Mouse (Mus musculus) heart, embryonic 14.5 days (tissue): Measurements from ENCODE around the gene Cdca4. TPM values are rescaled to one million over a fixed set of nuclear protein-coding genes. Genes with fewer than 3 reads are reported as not detected.
A peak's percentile ranks its signal among the peaks of the same experiment; 100 is the strongest.

ENCODE experiments used
- ATAC-seq: fragments of 200-750 bp; cut with Nextera tagmentation; 2 replicates; pipeline ENCODE4 v1.8.0; 2017; ENCODE audit warnings: low read depth, moderate TSS enrichment; ENCODE audit not compliant: insufficient number of reproducible peaks, insufficient read depth, low FRiP score
- H3K27ac ChIP-seq, 2 experiments: fragments of 200-500 bp in 1 of 2; fragments of 300-500 bp in 1 of 2; sonication (generic) in 1 of 2; replicated peaks in 1 of 2; 2 replicates each; pipeline ENCODE4 v1.5.1; 2012 to 2014; ENCODE audit warnings: low read depth in 2 of 2, low read length in 2 of 2, control low read depth in 1 of 2, mild to moderate bottlenecking in 1 of 2, mixed read lengths in 1 of 2; ENCODE audit not compliant: control insufficient read depth in 1 of 2, insufficient read depth in 1 of 2
- H3K27me3 ChIP-seq: fragments of 300-500 bp; sonication (generic); 2 replicates; pipeline ENCODE4 v1.6.1; 2014; ENCODE audit warnings: mild to moderate bottlenecking, low read length, control low read depth; ENCODE audit not compliant: control insufficient read depth, insufficient read depth
- H3K36me3 ChIP-seq: fragments of 300-500 bp; sonication (generic); 2 replicates; pipeline ENCODE4 v1.6.1; 2014; ENCODE audit warnings: mild to moderate bottlenecking, control low read depth, low read length, mixed read lengths; ENCODE audit not compliant: control insufficient read depth, insufficient read depth
- H3K4me1 ChIP-seq, 2 experiments: fragments of 200-500 bp in 1 of 2; fragments of 300-500 bp in 1 of 2; sonication (generic) in 1 of 2; 2 replicates each; pipeline ENCODE4 v1.6.1; 2012 to 2014; ENCODE audit warnings: low read length in 2 of 2, control low read depth in 1 of 2, mixed read lengths in 1 of 2; ENCODE audit not compliant: control insufficient read depth in 2 of 2, insufficient read depth in 2 of 2
- H3K4me2 ChIP-seq: fragments of 300-500 bp; sonication (generic); 2 replicates; pipeline ENCODE4 v1.6.1; 2014; ENCODE audit warnings: mild to moderate bottlenecking, low read length
- H3K4me3 ChIP-seq, 2 experiments: fragments of 200-500 bp in 1 of 2; fragments of 300-500 bp in 1 of 2; sonication (generic) in 1 of 2; 2 replicates each; pipeline ENCODE4 v1.5.1; 2012 to 2014; ENCODE audit warnings: low read length in 2 of 2, mild to moderate bottlenecking in 2 of 2, control low read depth in 1 of 2, low read depth in 1 of 2, moderate library complexity in 1 of 2; ENCODE audit not compliant: control insufficient read depth in 1 of 2, insufficient read depth in 1 of 2
- H3K9ac ChIP-seq: fragments of 300-500 bp; sonication (generic); 2 replicates; pipeline ENCODE4 v1.6.1; 2014; ENCODE audit warnings: mild to moderate bottlenecking, low read length
- H3K9me3 ChIP-seq: fragments of 300-500 bp; sonication (generic); 2 replicates; pipeline ENCODE4 v1.6.1; 2016; ENCODE audit warnings: low read length, control low read depth; ENCODE audit not compliant: control insufficient read depth
- WGBS: fragments of 180-500 bp; shearing (Covaris S2); extraction: QIAGEN DNeasy Blood & Tissue Kit; methylation state at CpG from one replicate; pipeline ENCODE4 v1.1.7; 2014; 5-methylcytosine and 5-hydroxymethylcytosine counted together
- polyA plus RNA-seq: library from polyadenylated mRNA; unstranded; fragments of >200 nt; fragmentation: Nextera tagmentation; extraction: Ambion mirVana; gene quantifications from 2 replicates; pipeline ENCODE4 v1.2.1, GENCODE M21; 2014

The Cdca4 gene
- polyA plus RNA-seq, 1 experiment from 2014 or later: 42.0 TPM

DNA sequence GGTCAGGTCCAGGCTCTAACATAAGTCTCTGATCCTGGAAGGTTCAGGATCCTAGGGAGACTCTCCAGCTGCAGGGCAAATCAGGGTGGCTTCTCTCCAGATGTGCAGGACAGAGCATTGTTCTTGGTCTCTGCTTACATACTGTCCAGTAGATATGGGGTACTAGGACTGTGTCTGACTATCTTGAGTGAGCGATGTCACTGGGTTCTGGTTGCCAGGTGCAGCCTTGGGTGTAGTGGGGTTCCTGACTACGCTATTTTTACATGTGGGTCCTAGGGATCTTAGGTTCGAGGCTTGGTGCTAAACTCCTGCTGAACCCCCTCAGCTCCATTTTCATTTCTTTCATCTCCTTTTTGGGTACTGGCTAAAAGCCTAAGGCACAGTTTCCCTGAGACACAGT, 1.3 kb upstream of the Cdca4 start:
- Histone ChIP-seq H3K4me2 (peak overlapping the region; percentile 69), H3K36me3 (peaks cover 26% of the 10 kb centered on the region), H3K27ac (no peak overlapping the region), H3K27me3 (no peaks in the 10 kb centered on the region), H3K9me3 (no peaks in the 10 kb centered on the region), H3K4me3 (peak overlapping the region in 1 of 2 experiments; percentile 78; a peak in 3 of 4 replicates), H3K4me1 (peaks cover 10 to 23% of the 10 kb centered on the region in 2 experiments), H3K9ac (peak overlapping the region; percentile 84)
- WGBS: 79% methylated on average over 3 of the region's 3 CpGs
- ATAC-seq: no peak

DNA sequence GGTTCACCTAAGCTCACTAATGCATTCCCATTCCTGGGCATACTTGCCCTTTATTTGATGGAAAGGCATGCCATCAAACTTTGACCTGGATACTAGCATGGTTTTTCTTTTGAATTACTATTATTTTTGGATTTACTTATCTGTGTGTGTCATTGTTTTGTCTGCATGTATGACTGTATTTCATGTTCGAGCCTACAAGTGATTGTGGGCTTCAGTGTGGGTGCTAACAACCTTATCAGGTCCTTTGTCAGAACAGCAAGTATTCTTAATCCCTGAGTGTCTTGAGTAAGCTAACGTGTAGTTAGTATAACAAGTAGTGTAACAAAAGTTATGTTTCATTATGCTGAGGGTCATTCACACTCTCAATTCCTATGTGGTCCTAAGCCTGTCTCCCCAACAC, 918 bp upstream of the Cdca4 start:
- H3K36me3 ChIP-seq: peaks cover 30% of the 10 kb centered on the region
- H3K9ac ChIP-seq: peak overlapping the region; percentile 84
- H3K27ac ChIP-seq: peak overlapping the region; percentile 34 to 64
- H3K27me3 ChIP-seq: no peaks in the 10 kb centered on the region
- H3K4me1 ChIP-seq: peaks cover 10 to 23% of the 10 kb centered on the region in 2 experiments
- H3K4me2 ChIP-seq: peak overlapping the region; percentile 69
- no peak for ATAC-seq
- H3K4me3 ChIP-seq: peak overlapping the region; percentile 78 to 84
- WGBS: 10% methylated on average over 2 of the region's 2 CpGs
- no peaks in the 10 kb centered on the region for H3K9me3 ChIP-seq

GRCm38 (mm10) chr12:112828501-112829243, 551 bp downstream of the Cdca4 start:
- Histone ChIP-seq H3K9ac (peak overlapping the region; percentile 90), H3K27me3 (no peaks in the 10 kb centered on the region), H3K27ac (peak overlapping the region; percentile 86 to 88), H3K4me2 (peak overlapping the region; percentile 69), H3K36me3 (peaks cover 42% of the 10 kb centered on the region), H3K9me3 (no peaks in the 10 kb centered on the region), H3K4me1 (peaks cover 13 to 36% of the 10 kb centered on the region in 2 experiments), H3K4me3 (peak overlapping the region; percentile 78 to 97)
- WGBS: under 1% methylated on average over 51 of the region's 51 CpGs
- ATAC-seq: peak; percentile 85

- Histone ChIP-seq H3K27ac (no peak overlapping the region), H3K36me3 (peaks cover 53% of the 10 kb centered on the region), H3K27me3 (no peaks in the 10 kb centered on the region), H3K9me3 (no peaks in the 10 kb centered on the region), H3K4me2 (no peak overlapping the region), H3K4me1 (peaks cover 28 to 62% of the 10 kb centered on the region in 2 experiments), H3K9ac (no peak overlapping the region), H3K4me3 (no peak overlapping the region)
- WGBS: 76% methylated on average over 5 of the region's 5 CpGs
- no peak for ATAC-seq
Measured at GRCm38 (mm10) chr12:112825901-112826300, 3.3 kb downstream of the Cdca4 start.

- H3K4me3 ChIP-seq: no peak overlapping the region
- no peaks in the 10 kb centered on the region for H3K27me3 ChIP-seq
- no peak for ATAC-seq
- WGBS: 57% methylated on average over 4 of the region's 4 CpGs
- H3K9me3 ChIP-seq: no peaks in the 10 kb centered on the region
- H3K4me1 ChIP-seq: peaks cover 30 to 61% of the 10 kb centered on the region in 2 experiments
- peaks cover 80% of the 10 kb centered on the region for H3K36me3 ChIP-seq
- H3K4me2 ChIP-seq: no peak overlapping the region
- peak overlapping the region; percentile 21 to 24; a peak in 3 of 4 replicates for H3K27ac ChIP-seq
- H3K9ac ChIP-seq: peak overlapping the region; percentile 45
Measured at GRCm38 (mm10) chr12:112823221-112823620, 6.0 kb downstream of the Cdca4 start.

DNA sequence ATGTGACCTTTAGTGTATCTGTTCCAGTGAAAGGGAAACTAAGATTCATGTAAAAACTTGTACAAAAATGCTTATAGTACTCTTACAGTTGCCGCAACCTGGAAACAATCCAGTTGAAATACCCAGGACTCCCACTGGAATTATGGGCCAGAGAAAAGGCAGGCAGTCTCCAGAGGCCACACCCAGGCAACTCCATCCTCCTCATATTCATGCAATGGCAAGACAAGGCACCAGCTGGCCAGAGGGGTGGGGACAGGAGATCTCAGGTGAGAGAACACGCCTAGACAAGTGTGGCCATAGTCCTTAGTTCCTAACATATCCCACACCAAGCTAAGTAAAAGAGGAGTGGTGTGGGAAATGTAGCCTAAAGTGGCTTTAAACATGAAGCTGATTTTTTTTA, 6.5 kb downstream of the Cdca4 start:
- Histone ChIP-seq H3K27me3 (no peaks in the 10 kb centered on the region), H3K9ac (peak overlapping the region; percentile 45; the same call in 1 of the 2 replicates), H3K4me2 (peak overlapping the region; percentile 39; the same call in 1 of the 2 replicates), H3K9me3 (no peaks in the 10 kb centered on the region), H3K4me1 (peaks cover 27 to 57% of the 10 kb centered on the region in 2 experiments), H3K36me3 (peaks cover 83% of the 10 kb centered on the region), H3K4me3 (no peak overlapping the region), H3K27ac (peak overlapping the region in 1 of 2 experiments; percentile 21; a peak in 2 of 4 replicates)
- 70% methylated on average over 2 of the region's 2 CpGs for WGBS
- no peak for ATAC-seq

- Histone ChIP-seq H3K9me3 (no peaks in the 10 kb centered on the region), H3K36me3 (peaks cover 83% of the 10 kb centered on the region), H3K27me3 (no peaks in the 10 kb centered on the region), H3K27ac (peak overlapping the region; percentile 54 to 75), H3K4me2 (peak overlapping the region; percentile 39), H3K4me3 (no peak overlapping the region), H3K9ac (0 out of 2 replicates have a peak overlapping the region, but pooled peaks have one; percentile 19), H3K4me1 (peaks cover 22 to 50% of the 10 kb centered on the region in 2 experiments)
- WGBS: 17% methylated on average over 4 of the region's 4 CpGs
- no peak; the same call in 1 of the 2 replicates for ATAC-seq
Measured at GRCm38 (mm10) chr12:112821974-112822373, 7.2 kb downstream of the Cdca4 start.
